Mouse (Mus musculus): ENCODE data around the gene R3hcc1l.

Gene R3hcc1l

GRCm38 (mm10) chr19:42518620-42519310, at the start of gene R3hcc1l:
Gene R3hcc1l (plus strand): TSS chr19:42518759.
- DNase-seq (ENCODE audit: low spot score), result peak; percentile 95

GRCm38 (mm10) chr19:42471571-42471970, 47.0 kb upstream of the R3hcc1l start:
- no peak for DNase-seq (ENCODE audit: low spot score)

GRCm38 (mm10) chr19:42472831-42473230, 45.7 kb upstream of the R3hcc1l start:
- no peak for DNase-seq (ENCODE audit: low spot score)

- DNase-seq (ENCODE audit: low spot score), result no peak
These were observed 40.8 kb upstream of the R3hcc1l start for GRCm38 (mm10) chr19:42477769-42478168.

- DNase-seq (ENCODE audit: low spot score), result no peak
These were observed 40.3 kb upstream of the R3hcc1l start for GRCm38 (mm10) chr19:42478303-42478702.

- DNase-seq (ENCODE audit: low spot score), result no peak
These were observed 33.1 kb upstream of the R3hcc1l start for GRCm38 (mm10) chr19:42485443-42485842.

GRCm38 (mm10) chr19:42487261-42487660, 31.3 kb upstream of the R3hcc1l start:
- DNase-seq (ENCODE audit: low spot score), result no peak

- no peak for DNase-seq (ENCODE audit: low spot score)
These were observed 25.2 kb upstream of the R3hcc1l start for GRCm38 (mm10) chr19:42493257-42493917.

- DNase-seq (ENCODE audit: low spot score), result no peak
These were observed 14.4 kb upstream of the R3hcc1l start for GRCm38 (mm10) chr19:42504156-42504555.

GRCm38 (mm10) chr19:42509625-42510024, 8.9 kb upstream of the R3hcc1l start:
- DNase-seq (ENCODE audit: low spot score), result no peak

- no peak for DNase-seq (ENCODE audit: low spot score)
These were observed 8.0 kb upstream of the R3hcc1l start for GRCm38 (mm10) chr19:42510276-42511171.

GRCm38 (mm10) chr19:42515656-42516055, 2.9 kb upstream of the R3hcc1l start:
- DNase-seq (ENCODE audit: low spot score), result no peak

GRCm38 (mm10) chr19:42516121-42516520, 2.4 kb upstream of the R3hcc1l start:
- DNase-seq (ENCODE audit: low spot score), result no peak

GRCm38 (mm10) chr19:42517957-42518619, 471 bp upstream of the R3hcc1l start:
- no peak for DNase-seq (ENCODE audit: low spot score)

- no peak for DNase-seq (ENCODE audit: low spot score)
These were observed 1.2 kb downstream of the R3hcc1l start for GRCm38 (mm10) chr19:42519760-42520159.

- DNase-seq (ENCODE audit: low spot score), result no peak
These were observed 6.1 kb downstream of the R3hcc1l start for GRCm38 (mm10) chr19:42524703-42525102.

GRCm38 (mm10) chr19:42529992-42530437, 11.5 kb downstream of the R3hcc1l start:
- no peak for DNase-seq (ENCODE audit: low spot score)

- DNase-seq (ENCODE audit: low spot score), result no peak
These were observed 15.9 kb downstream of the R3hcc1l start for GRCm38 (mm10) chr19:42534427-42534826.

GRCm38 (mm10) chr19:42537600-42537999, 19.0 kb downstream of the R3hcc1l start:
- no peak for DNase-seq (ENCODE audit: low spot score)

- DNase-seq (ENCODE audit: low spot score), result no peak
These were observed 20.4 kb downstream of the R3hcc1l start for GRCm38 (mm10) chr19:42538911-42539310.

- no peak for DNase-seq (ENCODE audit: low spot score)
These were observed 21.0 kb downstream of the R3hcc1l start for GRCm38 (mm10) chr19:42539414-42540189.
